Mouse (Mus musculus) lung, adult 2 months (tissue): ENCODE data around the gene Fmnl2.

Experiments used
- CTCF ChIP-seq: fragments of 200-500 bp; IDR thresholded peaks from 2 replicates; pipeline ENCODE4 v1.5.1; 2011; ENCODE audit warnings: mild to moderate bottlenecking, low read length, control low read depth; ENCODE audit not compliant: insufficient read depth
- POLR2A ChIP-seq: fragments of 200-500 bp; IDR thresholded peaks from 2 replicates; pipeline ENCODE4 v1.6.1; 2011; ENCODE audit warnings: low read depth, mild to moderate bottlenecking, control low read depth, low read length, borderline replicate concordance; ENCODE audit errors: extremely low read depth

- TF ChIP-seq POLR2A (no peak), CTCF (no peak)
Measured at GRCm38 (mm10) chr2:53050376-53050775, 192.7 kb downstream of the Fmnl2 start.
